Mouse (Mus musculus): ENCODE results near the gene Foxp1. TPM values are rescaled to one million over a fixed set of nuclear protein-coding genes. Genes with fewer than 3 reads are reported as not detected.

The Foxp1 gene
- total and polyA plus RNA-seq, 3 experiments = 16.1 to 42.0 TPM; not detected in 1

DNA sequence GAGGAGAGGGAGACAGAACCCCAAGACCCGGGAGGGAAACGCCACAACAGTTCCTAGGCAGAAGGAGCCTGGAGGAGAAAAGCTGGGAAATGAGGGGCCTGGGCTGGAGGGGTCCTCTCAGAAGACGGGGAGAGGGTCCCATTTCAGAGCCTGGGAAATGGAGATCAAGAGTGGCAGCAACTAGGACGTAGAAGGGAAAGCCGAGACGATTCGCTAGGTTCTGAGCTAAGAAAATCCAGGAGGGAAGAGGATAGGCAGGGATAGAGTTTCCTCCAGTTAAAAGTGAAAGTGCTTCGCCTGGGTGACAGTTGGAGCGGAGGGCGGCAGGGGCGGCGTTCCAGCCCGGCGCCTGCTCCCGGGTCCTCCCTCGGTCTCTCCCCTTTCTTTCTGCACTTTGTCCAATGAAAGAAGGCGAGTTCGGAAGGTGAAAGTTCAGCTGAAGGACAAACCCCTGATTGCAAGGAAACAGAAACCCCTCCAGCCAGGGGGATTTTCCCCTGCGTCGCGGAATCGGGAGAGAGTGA lies 650 bp upstream of the Foxp1 start (continued):
- TF ChIP-seq CHD1 (IDR thresholded peaks at IDR 0.05; ENCODE audit: low read depth, low read length) = no peak
- no peak; a peak in 1 of 4 replicates for TF ChIP-seq EP300 (IDR thresholded peaks at IDR 0.05; ENCODE audit: low read depth in 1 of 2, low read length in 2 of 2)

DNA sequence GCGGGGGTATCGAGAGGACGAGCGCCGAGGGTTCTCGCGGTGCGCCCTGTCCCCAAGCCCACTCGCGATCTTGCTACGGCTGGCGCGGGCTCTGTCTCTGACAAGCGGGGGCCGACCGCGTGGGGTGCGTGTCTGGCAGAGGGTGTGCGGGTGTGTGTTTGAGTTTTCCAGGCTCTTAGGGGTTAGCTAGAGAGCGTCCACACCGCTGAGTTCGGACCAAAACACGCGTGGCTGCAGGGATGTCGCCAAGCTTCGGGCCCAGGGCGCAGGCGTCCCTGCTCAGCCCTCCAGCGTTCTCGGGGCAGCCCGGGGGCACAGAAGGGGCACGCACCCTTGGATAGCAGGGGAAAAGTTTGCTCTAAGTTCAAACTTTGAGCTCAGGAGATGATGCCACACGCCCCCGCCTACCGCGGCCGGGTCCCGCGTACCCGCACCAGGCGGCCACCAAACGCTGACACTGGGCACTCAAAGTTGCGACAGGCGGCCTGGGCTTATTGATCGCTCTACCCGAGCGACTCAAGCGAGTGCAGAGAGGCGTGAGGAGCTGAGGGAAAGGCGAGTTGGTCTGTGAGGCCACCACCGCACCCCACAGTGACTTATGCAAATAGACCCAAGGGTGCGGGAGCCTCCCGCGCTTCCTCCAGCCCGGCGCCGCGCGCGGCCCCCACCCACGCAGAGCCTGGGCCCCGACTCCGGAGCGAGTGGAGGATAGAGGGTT lies 721 bp downstream of the Foxp1 start:
- peak overlapping the region; percentile 94 to 100 for H3K4me3 ChIP-seq (ENCODE audit: control insufficient read depth in 1 of 2, insufficient read depth in 1 of 2, low read depth in 2 of 2, low read length in 2 of 2)
- TF ChIP-seq MAX (IDR thresholded peaks at IDR 0.05; ENCODE audit: low read length) (0 out of 2 replicates have a peak, but pooled peaks have one; percentile 40), UBTF (IDR thresholded peaks at IDR 0.05; ENCODE audit: borderline replicate concordance, insufficient read depth, low read depth, low read length) (no peak), ELF1 (IDR thresholded peaks at IDR 0.05; ENCODE audit: low read depth, low read length) (no peak), BHLHE40 (IDR thresholded peaks at IDR 0.05; ENCODE audit: borderline replicate concordance, low read depth, low read length) (no peak), SIN3A (IDR thresholded peaks at IDR 0.05; ENCODE audit: low read length) (peak; percentile 39), TCF12 (IDR thresholded peaks at IDR 0.05; ENCODE audit: low read depth, low read length) (0 out of 2 replicates have a peak, but pooled peaks have one; percentile 7), NELFE (IDR thresholded peaks at IDR 0.05; ENCODE audit: low read depth, low read length) (peak; percentile 24; the same call in 1 of the 2 replicates)
- H3K9ac ChIP-seq (ENCODE audit: control insufficient read depth, low read depth, low read length, poor library complexity, severe bottlenecking) = peak overlapping the region; percentile 96
- H3K27ac ChIP-seq (ENCODE audit: control insufficient read depth, low read depth, low read length) = peak overlapping the region; percentile 67
- DNase-seq (ENCODE audit: low read depth, low spot score) = peak; percentile 68
- H3K79me2 ChIP-seq (ENCODE audit: control insufficient read depth, insufficient read depth, low read length, poor library complexity) = peaks cover 12% of the 10 kb centered on the region; the same call in 1 of the 2 replicates
- no peaks in the 10 kb centered on the region for H3K36me3 ChIP-seq (ENCODE audit: control insufficient read depth in 1 of 2, insufficient read depth in 2 of 2, low read length in 2 of 2)
- no peaks in the 10 kb centered on the region for H3K27me3 ChIP-seq (ENCODE audit: control insufficient read depth in 1 of 2, insufficient read depth in 2 of 2, low read length in 2 of 2)
- H3K9me3 ChIP-seq (replicated peaks; ENCODE audit: insufficient read depth, low read length) = no peaks in the 10 kb centered on the region
- no peaks in the 10 kb centered on the region; a peak in 1 of 4 replicates for H3K4me1 ChIP-seq (ENCODE audit: control insufficient read depth in 1 of 2, insufficient read depth in 2 of 2, low read length in 2 of 2)

GRCm38 (mm10) chr6:99521038-99521640 lies 1.4 kb downstream of the Foxp1 start:
- no peaks in the 10 kb centered on the region for H3K27me3 ChIP-seq (ENCODE audit: control insufficient read depth in 1 of 2, insufficient read depth in 2 of 2, low read length in 2 of 2)
- peak overlapping the region; percentile 96 for H3K9ac ChIP-seq (ENCODE audit: control insufficient read depth, low read depth, low read length, poor library complexity, severe bottlenecking)
- no peaks in the 10 kb centered on the region for H3K36me3 ChIP-seq (ENCODE audit: control insufficient read depth in 1 of 2, insufficient read depth in 2 of 2, low read length in 2 of 2)
- TF ChIP-seq MAX (IDR thresholded peaks at IDR 0.05; ENCODE audit: low read length) (no peak), NRF1 (IDR thresholded peaks at IDR 0.05; ENCODE audit: insufficient read depth, low read depth, low read length, poor library complexity, severe bottlenecking) (no peak)
- peak; percentile 43 for DNase-seq (ENCODE audit: low read depth, low spot score)
- H3K4me1 ChIP-seq (ENCODE audit: control insufficient read depth in 1 of 2, insufficient read depth in 2 of 2, low read length in 2 of 2) = no peaks in the 10 kb centered on the region; a peak in 1 of 4 replicates
- 0 out of 2 replicates have a peak overlapping the region, but pooled peaks have one; percentile 3 for H3K27ac ChIP-seq (ENCODE audit: control insufficient read depth, low read depth, low read length)
- peaks cover 12% of the 10 kb centered on the region; the same call in 1 of the 2 replicates for H3K79me2 ChIP-seq (ENCODE audit: control insufficient read depth, insufficient read depth, low read length, poor library complexity)
- no peaks in the 10 kb centered on the region for H3K9me3 ChIP-seq (replicated peaks; ENCODE audit: insufficient read depth, low read length)
- peak overlapping the region; percentile 94 to 100 for H3K4me3 ChIP-seq (ENCODE audit: control insufficient read depth in 1 of 2, insufficient read depth in 1 of 2, low read depth in 2 of 2, low read length in 2 of 2)

All from MEL (cell line).